15 mouse cellular contexts compared by ENCODE assay signal in genomic region chr9:102735231-102735630, GRCm38 (mm10). TPM values are rescaled to one million over a fixed set of nuclear protein-coding genes. Genes with fewer than 3 reads are reported as not detected.
DNase-seq lines count a peak whose midpoint lies in the region; ATAC-seq and TF ChIP-seq lines count a peak whose summit lies in the region.
"Had no signal": no experiment of that assay in that cellular context is flagged by ENCODE, and none has a peak within 500 bp of the region (broad histone marks: within the 10 kb centered on the region; RNA-seq: fewer than 3 reads in every experiment).

No protein-coding gene starts in this region.

- H3K4me2 ChIP-seq in liver, embryonic 12.5 days, result no peak overlapping the region
- H3K4me2 ChIP-seq in intestine, embryonic 14.5 days (ENCODE audit: low read length), result no peak overlapping the region
- H3K4me2 ChIP-seq in liver, postnatal 0 days (ENCODE audit: low read depth, low read length), result no peak overlapping the region
- H3K4me2 ChIP-seq: embryonic facial prominence, embryonic 15.5 days; forebrain, embryonic 12.5 days; heart, embryonic 15.5 days; midbrain, embryonic 12.5 days had no signal

- H3K9ac ChIP-seq in liver, adult 2 months (ENCODE audit: low read depth, low read length), result peak overlapping the region; percentile 50; the same call in 1 of the 2 replicates
- no peak overlapping the region for H3K9ac ChIP-seq in liver, embryonic 12.5 days
- H3K9ac ChIP-seq in intestine, embryonic 14.5 days (ENCODE audit: low read length), result no peak overlapping the region
- H3K9ac ChIP-seq in liver, postnatal 0 days (replicated peaks), result no peak overlapping the region
- H3K9ac ChIP-seq: embryonic facial prominence, embryonic 15.5 days; forebrain, embryonic 12.5 days; heart, embryonic 15.5 days; midbrain, embryonic 12.5 days had no signal

- peaks cover 40% of the 10 kb centered on the region for H3K4me1 ChIP-seq in liver, adult 2 months (ENCODE audit: control insufficient read depth, insufficient read depth, low read length)
- H3K4me1 ChIP-seq in liver, embryonic 12.5 days, result peaks cover 18% of the 10 kb centered on the region
- H3K4me1 ChIP-seq in brown adipose tissue, adult 24 weeks (ENCODE audit: control insufficient read depth, insufficient read depth, insufficient read length, low read length), result peaks cover 35% of the 10 kb centered on the region
- H3K4me1 ChIP-seq in intestine, embryonic 14.5 days (replicated peaks; ENCODE audit: control insufficient read depth, insufficient read depth, low read length), result peaks cover 16% of the 10 kb centered on the region; the same call in 1 of the 2 replicates
- H3K4me1 ChIP-seq in liver, postnatal 0 days (ENCODE audit: insufficient read depth), result peaks cover 42% of the 10 kb centered on the region
- H3K4me1 ChIP-seq: midbrain, embryonic 12.5 days had no signal

- H3K27me3 ChIP-seq in liver, adult 2 months (ENCODE audit: control insufficient read depth, insufficient read depth, low read length), result no peaks in the 10 kb centered on the region
- H3K27me3 ChIP-seq in liver, embryonic 12.5 days (replicated peaks), result no peaks in the 10 kb centered on the region
- no peaks in the 10 kb centered on the region for H3K27me3 ChIP-seq in intestine, embryonic 14.5 days (replicated peaks; ENCODE audit: control insufficient read depth, insufficient read depth, low read length)
- H3K27me3 ChIP-seq in liver, postnatal 0 days (ENCODE audit: insufficient read depth, low read length), result no peaks in the 10 kb centered on the region
- H3K27me3 ChIP-seq: embryonic facial prominence, embryonic 15.5 days; forebrain, embryonic 12.5 days; heart, embryonic 15.5 days; midbrain, embryonic 12.5 days had no signal

- TF ChIP-seq CTCF in liver, adult 2 months (IDR thresholded peaks at IDR 0.05; ENCODE audit: low read depth, low read length), result no peak
- no peak for TF ChIP-seq CTCF in liver, postnatal 0 days (IDR thresholded peaks at IDR 0.05; ENCODE audit: low read depth)

- H3K27ac ChIP-seq in liver, adult 2 months (replicated peaks; ENCODE audit: insufficient read depth, low read depth, low read length), result peak overlapping the region; percentile 100
- H3K27ac ChIP-seq in liver, embryonic 12.5 days, result no peak overlapping the region
- peak overlapping the region; percentile 39 for H3K27ac ChIP-seq in brown adipose tissue, adult 24 weeks (replicated peaks; ENCODE audit: low read depth, low read length)
- 0 out of 2 replicates have a peak overlapping the region, but pooled peaks have one; percentile 52 for H3K27ac ChIP-seq in intestine, embryonic 14.5 days (ENCODE audit: low read depth)
- H3K27ac ChIP-seq in liver, postnatal 0 days (ENCODE audit: low read depth), result peak overlapping the region; percentile 78
- H3K27ac ChIP-seq: forebrain, embryonic 12.5 days; limb, embryonic 10.5 days; midbrain, embryonic 12.5 days had no signal

- no peak for TF ChIP-seq EP300 in liver, postnatal 0 days (IDR thresholded peaks at IDR 0.05; ENCODE audit: low read depth)

- H3K79me2 ChIP-seq in liver, adult 2 months (ENCODE audit: control insufficient read depth, insufficient read depth, low read length), result no peaks in the 10 kb centered on the region

- TF ChIP-seq POLR2A in liver, adult 2 months (IDR thresholded peaks at IDR 0.05; ENCODE audit: extremely low read depth, insufficient read depth, low read length), result no peak

- H3K4me3 ChIP-seq in liver, adult 2 months (ENCODE audit: insufficient read depth, low read depth, low read length), result no peak overlapping the region
- H3K4me3 ChIP-seq in liver, embryonic 12.5 days, result no peak overlapping the region
- no peak overlapping the region for H3K4me3 ChIP-seq in brown adipose tissue, adult 24 weeks (ENCODE audit: insufficient read depth, low read depth, low read length)
- H3K4me3 ChIP-seq in intestine, embryonic 14.5 days (ENCODE audit: low read depth, low read length), result no peak overlapping the region
- H3K4me3 ChIP-seq in liver, postnatal 0 days (ENCODE audit: low read depth, low read length), result no peak overlapping the region
- H3K4me3 ChIP-seq: embryonic facial prominence, embryonic 15.5 days; forebrain, embryonic 12.5 days; heart, embryonic 15.5 days; limb, embryonic 10.5 days; midbrain, embryonic 12.5 days; myocyte had no signal

- ATAC-seq in liver, embryonic 12.5 days, result no peak
- no peak for ATAC-seq in intestine, embryonic 14.5 days (replicated peaks; ENCODE audit: low FRiP score, low TSS enrichment, low read depth)
- no peak for ATAC-seq in liver, postnatal 0 days

- WGBS in liver, adult 2 months, result 15% methylated on average over 3 of the region's 3 CpGs
- WGBS in liver, embryonic 12.5 days (ENCODE audit: insufficient replicate concordance), result 58% methylated on average over 3 of the region's 3 CpGs
- 89% methylated on average over 3 of the region's 3 CpGs for WGBS in intestine, embryonic 14.5 days
- WGBS in liver, postnatal 0 days (ENCODE audit: insufficient replicate concordance), result 68% methylated on average over 3 of the region's 3 CpGs

- peaks cover 30% of the 10 kb centered on the region for H3K36me3 ChIP-seq in liver, adult 2 months (ENCODE audit: control insufficient read depth, insufficient read depth, low read length)
- peaks cover 23% of the 10 kb centered on the region for H3K36me3 ChIP-seq in liver, embryonic 12.5 days
- peaks cover 38% of the 10 kb centered on the region for H3K36me3 ChIP-seq in intestine, embryonic 14.5 days (ENCODE audit: control insufficient read depth, insufficient read depth, low read length)
- H3K36me3 ChIP-seq in liver, postnatal 0 days (replicated peaks; ENCODE audit: insufficient read depth, low read length), result peaks cover 27% of the 10 kb centered on the region
- H3K36me3 ChIP-seq: G1E had no signal

- no peaks in the 10 kb centered on the region for H3K9me3 ChIP-seq in liver, embryonic 12.5 days (replicated peaks)
- H3K9me3 ChIP-seq in intestine, embryonic 14.5 days (ENCODE audit: control insufficient read depth, low read length), result no peaks in the 10 kb centered on the region
- no peaks in the 10 kb centered on the region for H3K9me3 ChIP-seq in liver, postnatal 0 days (ENCODE audit: low read length)
- H3K9me3 ChIP-seq: embryonic facial prominence, embryonic 15.5 days; forebrain, embryonic 12.5 days; G1E; heart, embryonic 15.5 days; limb, embryonic 10.5 days; midbrain, embryonic 12.5 days had no signal

- DNase-seq in liver, adult 2 months (ENCODE audit: extremely low read depth, low read depth, low spot score), result peak; percentile 66
- no peak for DNase-seq in intestine, embryonic 14.5 days (ENCODE audit: low spot score)
- no peak for DNase-seq in liver, postnatal 0 days
- DNase-seq in cerebellum, adult 11-12 months, result no peak
- DNase-seq in frontal cortex, postnatal 25 days (ENCODE audit: low spot score in 2 of 2), result no peak
- DNase-seq: cerebellum, adult 2 months had no signal

RNA-seq across cellular contexts. Expression of gene Amotl2, which starts 18.8 kb away (rescaled TPM):
- total RNA-seq in liver, adult 2 months (2014; rRNA removed), result 19.9 and 21.5 TPM in 2 replicates
- 9.2 and 14.0 TPM in 2 replicates for polyA plus RNA-seq in liver, adult 2 months (2012; rRNA removed)
- 10.4 and 11.5 TPM in 2 replicates for polyA plus RNA-seq in liver, embryonic 12.5 days (2016; fragmentation: Nextera tagmentation; extraction: Ambion mirVana)
- polyA plus RNA-seq in brown adipose tissue, adult 24 weeks (2012; ENCODE audit: insufficient read depth, insufficient read length, missing spikeins), result 33.0 and 42.2 TPM in 2 replicates
- polyA plus RNA-seq in intestine, embryonic 14.5 days (2014; fragmentation: Nextera tagmentation; extraction: Ambion mirVana), result 29.3 and 33.6 TPM in 2 replicates
- polyA plus RNA-seq in liver, postnatal 0 days (2015; fragmentation: Nextera tagmentation; extraction: Ambion mirVana), result 5.7 and 6.5 TPM in 2 replicates
- polyA plus RNA-seq: G1E had no signal
